Mouse (Mus musculus) intestine, embryonic 14.5 days (tissue): ENCODE measurements around the gene Tra2b. TPM values are rescaled to one million over a fixed set of nuclear protein-coding genes. Genes with fewer than 3 reads are reported as not detected.

Experiments
- ATAC-seq: fragments of 200-750 bp; cut with Nextera tagmentation; replicated peaks from 2 replicates; pipeline ENCODE4 v1.8.0; 2017; ENCODE audit warnings: low read depth, moderate number of reproducible peaks, moderate TSS enrichment, moderate library complexity; ENCODE audit not compliant: low FRiP score, low TSS enrichment
- DNase-seq: peaks from one replicate; pipeline ENCODE4 v3.0.0-alpha.2; 2018; ENCODE audit warnings: low spot score
- H3K27ac ChIP-seq: fragments of 300-500 bp; sonication (generic); 2 replicates; pipeline ENCODE4 v1.5.1; 2014; ENCODE audit warnings: low read depth, mild to moderate bottlenecking, control low read depth
- H3K27me3 ChIP-seq: fragments of 300-500 bp; sonication (generic); replicated peaks from 2 replicates; pipeline ENCODE4 v1.6.1; 2014; ENCODE audit warnings: low read length, control low read depth; ENCODE audit not compliant: control insufficient read depth, insufficient read depth
- H3K36me3 ChIP-seq: fragments of 300-500 bp; sonication (generic); 2 replicates; pipeline ENCODE4 v1.6.1; 2014; ENCODE audit warnings: low read length, control low read depth; ENCODE audit not compliant: control insufficient read depth, insufficient read depth
- H3K4me1 ChIP-seq: fragments of 300-500 bp; sonication (generic); replicated peaks from 2 replicates; pipeline ENCODE4 v1.6.1; 2014; ENCODE audit warnings: low read length, control low read depth, mixed read lengths; ENCODE audit not compliant: control insufficient read depth, insufficient read depth
- H3K4me2 ChIP-seq: fragments of 300-500 bp; sonication (generic); 2 replicates; pipeline ENCODE4 v1.6.1; 2014; ENCODE audit warnings: low read length
- H3K4me3 ChIP-seq: fragments of 300-500 bp; sonication (generic); 2 replicates; pipeline ENCODE4 v1.5.1; 2014; ENCODE audit warnings: low read depth, low read length, control low read depth, mixed read lengths
- H3K9ac ChIP-seq: fragments of 300-500 bp; sonication (generic); 2 replicates; pipeline ENCODE4 v1.6.1; 2014; ENCODE audit warnings: mild to moderate bottlenecking, low read length
- H3K9me3 ChIP-seq: fragments of 300-500 bp; sonication (generic); 2 replicates; pipeline ENCODE4 v1.6.1; 2016; ENCODE audit warnings: low read length, control low read depth; ENCODE audit not compliant: control insufficient read depth
- WGBS: fragments of 180-500 bp; shearing (Covaris S2); extraction: QIAGEN DNeasy Blood & Tissue Kit; methylation state at CpG from one replicate; pipeline ENCODE4 v1.1.7; 2014; 5-methylcytosine and 5-hydroxymethylcytosine counted together
- polyA plus RNA-seq: library from polyadenylated mRNA; unstranded; fragments of >200 nt; fragmentation: Nextera tagmentation; extraction: Ambion mirVana; gene quantifications from 2 replicates; pipeline ENCODE4 v1.2.1, GENCODE M21; 2014

Gene Tra2b
- polyA plus RNA-seq, 1 experiment from 2014 or later: 325 TPM

DNA sequence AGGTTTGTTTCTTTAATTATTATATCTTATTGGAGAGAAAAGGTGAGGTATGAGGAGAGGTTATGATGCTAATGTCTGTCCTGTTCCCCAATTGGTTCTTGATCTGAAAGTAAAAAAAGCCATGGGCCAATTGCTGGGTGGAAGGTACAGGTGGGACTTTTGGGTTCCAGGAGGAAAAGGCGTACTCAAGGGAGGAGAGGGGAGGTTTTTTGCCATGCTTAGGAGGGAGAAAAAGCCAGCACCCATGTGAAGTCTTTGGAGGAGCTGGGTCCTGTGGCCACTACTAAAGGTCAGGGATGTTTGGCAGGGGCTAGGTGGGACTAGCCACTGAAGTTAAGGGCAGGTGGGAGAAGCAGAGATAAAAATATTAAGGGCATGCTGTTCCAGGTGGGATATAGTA lies 21.2 kb upstream of the Tra2b start:
- Histone ChIP-seq H3K27me3 (no peaks in the 10 kb centered on the region), H3K9ac (no peak overlapping the region), H3K4me2 (no peak overlapping the region), H3K36me3 (no peaks in the 10 kb centered on the region), H3K9me3 (no peaks in the 10 kb centered on the region), H3K4me3 (no peak overlapping the region), H3K27ac (no peak overlapping the region), H3K4me1 (no peaks in the 10 kb centered on the region)
- ATAC-seq (no peak), DNase-seq (no peak)
- 63% methylated on average over 1 of the region's 1 CpGs for WGBS

DNA sequence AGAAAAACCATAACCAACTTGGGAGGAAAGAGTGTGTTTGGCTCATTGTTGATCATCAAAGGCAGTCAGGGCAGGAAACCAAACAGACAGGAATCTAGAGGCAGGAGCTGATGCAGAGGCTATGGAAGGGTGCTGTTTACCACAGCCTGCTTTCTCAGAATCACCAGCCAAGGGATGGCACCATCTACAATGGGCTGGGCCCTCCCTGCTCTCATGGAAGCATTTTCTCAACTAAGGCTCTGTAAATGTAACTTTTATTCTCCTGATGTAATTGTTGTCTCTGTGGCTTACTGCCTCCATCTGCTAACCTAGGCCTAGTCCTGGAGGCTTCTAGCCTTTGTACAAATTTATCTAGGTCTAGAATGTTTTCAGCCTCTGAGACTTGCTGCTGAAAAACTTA lies 10.7 kb upstream of the Tra2b start:
- DNase-seq: no peak
- H3K27ac ChIP-seq: no peak overlapping the region
- H3K9me3 ChIP-seq: peaks cover 4% of the 10 kb centered on the region
- H3K27me3 ChIP-seq: no peaks in the 10 kb centered on the region
- H3K9ac ChIP-seq: no peak overlapping the region
- no peaks in the 10 kb centered on the region for H3K4me1 ChIP-seq
- H3K4me2 ChIP-seq: no peak overlapping the region
- no peak overlapping the region for H3K4me3 ChIP-seq
- no peak for ATAC-seq
- H3K36me3 ChIP-seq: no peaks in the 10 kb centered on the region

DNA sequence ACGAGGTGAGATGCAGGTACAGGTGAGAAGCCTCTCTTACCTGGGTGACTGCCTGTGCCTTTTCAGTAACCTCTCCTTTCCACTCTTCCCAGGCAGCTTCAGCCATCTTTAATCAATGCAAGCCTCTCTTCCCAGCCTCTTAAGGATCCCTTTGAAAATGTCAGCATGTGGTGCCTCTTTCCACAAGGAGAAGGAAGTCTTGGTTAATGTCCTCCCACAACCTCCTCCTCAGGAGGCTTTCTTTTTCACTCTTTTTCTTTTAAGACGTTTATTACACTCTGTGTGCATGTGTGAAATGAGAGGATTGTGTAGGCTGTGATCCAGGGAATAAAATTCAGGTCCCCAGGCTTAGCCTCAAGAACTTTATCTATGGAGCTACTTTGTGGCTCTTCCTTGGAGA lies 9.3 kb upstream of the Tra2b start:
- no peak overlapping the region for H3K27ac ChIP-seq
- no peak overlapping the region for H3K9ac ChIP-seq
- WGBS: 63% methylated on average over 2 of the region's 2 CpGs
- DNase-seq (no peak), ATAC-seq (no peak)
- no peaks in the 10 kb centered on the region for H3K4me1 ChIP-seq
- no peaks in the 10 kb centered on the region for H3K27me3 ChIP-seq
- H3K4me2 ChIP-seq: no peak overlapping the region
- peaks cover 4% of the 10 kb centered on the region for H3K9me3 ChIP-seq
- H3K36me3 ChIP-seq: no peaks in the 10 kb centered on the region
- H3K4me3 ChIP-seq: no peak overlapping the region

DNA sequence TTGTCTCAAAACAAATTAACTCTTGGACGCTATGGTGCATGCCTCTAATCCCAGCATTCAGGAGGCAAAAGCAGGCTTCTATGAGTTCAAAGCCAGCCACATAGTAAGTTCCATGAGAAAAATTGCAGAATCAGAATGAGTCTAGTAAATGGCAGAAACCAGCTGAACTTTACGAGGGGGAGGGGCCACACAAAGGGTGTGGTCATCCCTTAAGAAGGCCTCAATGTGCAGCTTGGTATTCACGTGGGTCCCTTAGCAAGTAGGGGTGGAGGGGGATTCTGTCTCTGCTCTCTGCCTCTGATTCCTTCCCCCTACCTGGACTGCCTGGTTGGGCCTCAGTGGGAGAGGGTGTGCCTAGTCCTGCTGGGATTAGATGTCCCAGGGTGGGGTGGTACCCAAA lies 4.7 kb upstream of the Tra2b start:
- Histone ChIP-seq H3K36me3 (no peaks in the 10 kb centered on the region), H3K4me3 (no peak overlapping the region), H3K27me3 (no peaks in the 10 kb centered on the region), H3K27ac (no peak overlapping the region), H3K9me3 (no peaks in the 10 kb centered on the region), H3K4me2 (no peak overlapping the region), H3K9ac (no peak overlapping the region), H3K4me1 (peaks cover 4% of the 10 kb centered on the region; the same call in 1 of the 2 replicates)
- 53% methylated on average over 3 of the region's 3 CpGs for WGBS
- DNase-seq (no peak), ATAC-seq (no peak)

DNA sequence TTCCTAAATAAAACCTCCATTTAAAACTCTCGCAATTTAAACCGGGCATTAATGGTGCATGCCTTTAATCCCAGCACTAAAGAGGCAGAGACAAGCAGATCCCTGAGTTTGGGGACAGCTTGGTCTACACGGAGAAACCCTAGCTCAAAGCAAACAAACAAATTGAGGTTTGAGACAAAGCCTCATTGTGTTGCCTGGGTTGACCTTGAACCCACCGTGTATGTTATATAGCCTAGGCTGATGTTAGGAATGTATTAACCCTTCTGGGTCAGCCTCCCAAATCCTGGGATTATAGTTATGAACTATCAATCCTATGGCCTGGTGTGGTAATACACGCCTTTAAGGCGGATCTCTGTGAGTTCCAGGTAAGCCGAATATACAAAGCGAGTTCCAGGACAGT lies 579 bp upstream of the Tra2b start:
- H3K4me2 ChIP-seq: peak overlapping the region; percentile 58
- WGBS: 34% methylated on average over 8 of the region's 8 CpGs
- H3K27me3 ChIP-seq: no peaks in the 10 kb centered on the region
- H3K4me1 ChIP-seq: peaks cover 15% of the 10 kb centered on the region
- H3K4me3 ChIP-seq: peak overlapping the region; percentile 100
- H3K9me3 ChIP-seq: no peaks in the 10 kb centered on the region
- ATAC-seq (peak; percentile 6), DNase-seq (peak; percentile 60)
- peak overlapping the region; percentile 99 for H3K9ac ChIP-seq
- H3K27ac ChIP-seq: peak overlapping the region; percentile 96
- no peaks in the 10 kb centered on the region; the same call in 1 of the 2 replicates for H3K36me3 ChIP-seq

DNA sequence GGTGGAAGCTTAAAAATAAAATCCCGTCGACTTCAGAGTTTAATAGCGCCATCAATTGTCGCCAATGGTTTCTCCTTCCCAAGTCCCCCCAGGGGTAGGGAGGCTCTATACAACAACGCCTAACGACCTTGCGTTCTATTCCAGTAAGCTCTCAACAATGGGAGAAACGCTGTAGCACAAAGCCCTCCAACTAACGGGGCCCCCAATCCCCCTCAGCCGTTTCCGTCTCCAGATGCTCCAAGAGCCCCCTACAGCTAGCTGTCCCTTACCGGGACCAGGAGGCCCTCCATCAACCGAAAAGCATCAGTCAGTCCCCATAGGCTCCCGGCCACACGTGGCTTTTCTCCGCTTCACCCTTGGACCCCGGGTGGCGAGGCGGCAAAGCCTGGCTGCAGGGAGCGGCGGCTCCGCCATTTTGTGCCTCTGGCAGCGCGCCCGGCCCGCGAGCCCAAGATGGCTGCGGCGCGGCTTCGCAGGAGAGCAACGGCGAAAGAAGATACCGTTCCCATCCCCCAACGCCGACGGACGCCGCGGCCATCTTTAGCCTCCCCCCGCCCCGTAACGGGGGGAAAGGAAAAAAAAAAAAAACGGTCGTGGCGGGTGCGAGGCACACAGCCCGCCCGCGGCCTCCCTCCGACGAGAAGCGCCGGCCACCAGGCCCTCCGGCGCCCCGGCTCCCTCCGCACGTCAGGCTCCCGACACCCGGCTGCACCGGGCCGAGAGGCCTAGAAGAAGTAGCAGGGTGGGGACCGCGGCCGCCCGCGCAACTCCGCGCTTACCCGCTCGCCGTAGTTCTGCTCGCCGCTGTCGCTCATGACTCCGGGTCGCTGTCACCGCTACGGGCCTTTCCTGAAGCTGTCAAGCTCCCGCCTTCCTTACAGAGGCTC lies 600 bp downstream of the Tra2b start:
- DNase-seq: peak; percentile 92
- Histone ChIP-seq H3K27me3 (no peaks in the 10 kb centered on the region), H3K4me1 (peaks cover 22% of the 10 kb centered on the region), H3K9ac (peak overlapping the region; percentile 99), H3K27ac (peak overlapping the region; percentile 96), H3K9me3 (no peaks in the 10 kb centered on the region), H3K36me3 (no peaks in the 10 kb centered on the region; the same call in 1 of the 2 replicates), H3K4me3 (peak overlapping the region; percentile 100), H3K4me2 (peak overlapping the region; percentile 84)
- WGBS: under 1% methylated on average over 72 of the region's 81 CpGs
- ATAC-seq: peak; percentile 77

DNA sequence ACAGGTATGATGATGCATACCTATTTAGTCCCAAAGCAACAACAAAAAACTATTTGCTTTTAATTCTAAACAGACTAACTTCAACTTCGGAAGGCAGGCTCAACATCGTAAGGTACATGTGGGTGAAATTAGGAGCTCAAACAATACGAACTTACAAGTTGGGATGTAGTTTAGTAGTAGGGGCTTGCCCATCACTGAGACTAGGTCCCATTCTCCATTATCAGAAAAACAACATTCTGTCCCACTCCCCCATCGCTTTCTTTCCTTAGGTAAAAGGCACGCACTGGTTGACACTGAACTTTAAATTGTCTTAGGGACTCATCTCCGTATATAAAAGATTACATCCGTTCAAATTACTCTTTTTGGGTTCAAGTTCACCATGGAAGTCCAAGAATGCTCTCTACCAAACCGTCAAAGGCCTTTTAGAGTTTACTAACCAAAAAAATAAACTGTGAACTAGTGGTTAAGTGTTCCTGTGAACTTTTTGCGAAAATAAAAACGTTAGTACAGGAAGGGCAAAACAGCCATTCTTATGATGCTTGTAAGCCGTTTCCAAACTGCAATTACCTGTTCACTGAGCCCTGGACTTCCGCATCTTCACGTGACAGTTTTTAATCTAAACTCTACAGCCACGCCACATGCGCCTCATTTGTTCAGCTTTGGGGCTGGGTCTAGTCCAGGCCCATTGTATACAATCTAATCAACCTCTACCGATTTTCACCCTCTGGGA lies 1.4 kb downstream of the Tra2b start:
- ATAC-seq (no peak), DNase-seq (peak; percentile 16)
- no peaks in the 10 kb centered on the region for H3K27me3 ChIP-seq
- H3K4me1 ChIP-seq: peaks cover 22% of the 10 kb centered on the region
- no peaks in the 10 kb centered on the region; the same call in 1 of the 2 replicates for H3K36me3 ChIP-seq
- peak overlapping the region; percentile 96 for H3K27ac ChIP-seq
- peak overlapping the region; percentile 100 for H3K4me3 ChIP-seq
- under 1% methylated on average over 16 of the region's 16 CpGs for WGBS
- H3K9ac ChIP-seq: peak overlapping the region; percentile 99
- no peaks in the 10 kb centered on the region for H3K9me3 ChIP-seq
- H3K4me2 ChIP-seq: peak overlapping the region; percentile 84

DNA sequence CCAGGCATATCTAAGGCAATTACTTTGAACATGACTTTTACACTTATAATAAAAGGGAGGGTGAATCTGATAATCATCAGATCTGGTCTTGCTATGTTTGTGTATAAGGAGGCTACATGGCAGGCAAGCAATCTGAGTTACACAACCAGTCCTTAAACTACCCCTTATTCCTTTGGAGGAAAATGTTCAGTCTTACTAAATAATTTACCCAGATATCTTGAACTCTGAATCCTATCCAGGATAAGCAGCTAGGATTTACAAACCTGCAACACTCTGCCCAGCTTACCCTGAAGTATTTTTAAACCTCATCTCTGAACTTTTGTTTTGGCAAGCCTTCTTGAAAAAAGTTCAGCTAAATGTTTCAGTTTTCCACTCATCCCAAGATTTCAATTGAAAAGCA lies 2.7 kb downstream of the Tra2b start:
- peak overlapping the region; percentile 31; the same call in 1 of the 2 replicates for H3K9ac ChIP-seq
- H3K27ac ChIP-seq: no peak overlapping the region
- DNase-seq (no peak), ATAC-seq (no peak)
- H3K4me1 ChIP-seq: peaks cover 25% of the 10 kb centered on the region
- peak overlapping the region; percentile 84 for H3K4me2 ChIP-seq
- H3K36me3 ChIP-seq: peaks cover 5% of the 10 kb centered on the region; the same call in 1 of the 2 replicates
- H3K27me3 ChIP-seq: no peaks in the 10 kb centered on the region
- no peaks in the 10 kb centered on the region for H3K9me3 ChIP-seq
- H3K4me3 ChIP-seq: peak overlapping the region; percentile 100
